Mouse (Mus musculus) embryonic facial prominence, embryonic 13.5 days (tissue): ENCODE data around the gene Ilf2. TPM values are rescaled to one million over a fixed set of nuclear protein-coding genes. Genes with fewer than 3 reads are reported as not detected.

Experiments used
- ATAC-seq: fragments of 200-750 bp; cut with Nextera tagmentation; 2 replicates; pipeline ENCODE4 v1.8.0; 2017; ENCODE audit warnings: low read depth; ENCODE audit not compliant: insufficient number of reproducible peaks, insufficient read depth, low FRiP score, low TSS enrichment
- H3K27ac ChIP-seq: fragments of 300-500 bp; sonication (generic); 2 replicates; pipeline ENCODE4 v1.5.1; 2015; ENCODE audit warnings: moderate library complexity, mild to moderate bottlenecking, inconsistent platforms
- H3K27me3 ChIP-seq: fragments of 300-500 bp; sonication (generic); 2 replicates; pipeline ENCODE4 v1.6.1; 2015; ENCODE audit warnings: mild to moderate bottlenecking, inconsistent platforms
- H3K36me3 ChIP-seq: fragments of 300-500 bp; sonication (generic); 2 replicates; pipeline ENCODE4 v1.6.1; 2015; ENCODE audit warnings: mild to moderate bottlenecking, inconsistent platforms
- H3K4me1 ChIP-seq: fragments of 300-500 bp; sonication (generic); 2 replicates; pipeline ENCODE4 v1.6.1; 2015; ENCODE audit warnings: inconsistent platforms
- H3K4me2 ChIP-seq: fragments of 300-500 bp; sonication (generic); 2 replicates; pipeline ENCODE4 v1.6.1; 2015; ENCODE audit warnings: moderate library complexity, mild to moderate bottlenecking, inconsistent platforms
- H3K4me3 ChIP-seq: fragments of 300-500 bp; sonication (generic); 2 replicates; pipeline ENCODE4 v1.5.1; 2015; ENCODE audit warnings: mild to moderate bottlenecking, inconsistent platforms
- H3K9ac ChIP-seq: fragments of 300-500 bp; sonication (generic); 2 replicates; pipeline ENCODE4 v1.6.1; 2015; ENCODE audit warnings: mild to moderate bottlenecking, inconsistent platforms
- H3K9me3 ChIP-seq: fragments of 300-500 bp; sonication (generic); 2 replicates; pipeline ENCODE4 v1.6.1; 2016; ENCODE audit warnings: inconsistent platforms
- WGBS: fragments of 180-500 bp; shearing (Covaris S2); methylation state at CpG from one replicate; pipeline ENCODE4 v1.1.7; 2015; ENCODE audit warnings: mixed read lengths; 5-methylcytosine and 5-hydroxymethylcytosine counted together
- polyA plus RNA-seq: library from polyadenylated mRNA; unstranded; fragments of >200 nt; fragmentation: Nextera tagmentation; extraction: Ambion mirVana; gene quantifications from 2 replicates; pipeline ENCODE4 v1.2.1, GENCODE M21; 2015

Ilf2 gene
- polyA plus RNA-seq, 1 experiment from 2014 or later: 286 TPM

- Histone ChIP-seq H3K4me2 (no peak overlapping the region), H3K4me3 (no peak overlapping the region), H3K27ac (no peak overlapping the region), H3K4me1 (peaks cover 6% of the 10 kb centered on the region; the same call in 1 of the 2 replicates), H3K9me3 (no peaks in the 10 kb centered on the region), H3K27me3 (no peaks in the 10 kb centered on the region), H3K36me3 (no peaks in the 10 kb centered on the region), H3K9ac (no peak overlapping the region)
- WGBS: 55% methylated on average over 1 of the region's 1 CpGs
- ATAC-seq: no peak
Observed at GRCm38 (mm10) chr3:90535446-90535845, 59.5 kb downstream of the Ilf2 start.

- Histone ChIP-seq H3K9me3 (no peaks in the 10 kb centered on the region), H3K4me2 (peak within 1 kb of the TSS; percentile 27), H3K36me3 (no peaks in the 10 kb centered on the region), H3K4me1 (peaks cover 17% of the 10 kb centered on the region), H3K4me3 (0 out of 2 replicates have a peak within 1 kb of the TSS, but pooled peaks have one; percentile 1), H3K27me3 (no peaks in the 10 kb centered on the region), H3K9ac (peak within 1 kb of the TSS; percentile 40; the same call in 1 of the 2 replicates), H3K27ac (peak within 1 kb of the TSS; percentile 52)
- WGBS: 41% methylated on average over 10 of the region's 10 CpGs
- ATAC-seq: no peak
Observed at GRCm38 (mm10) chr3:90537141-90537904, 61.4 kb downstream of the Ilf2 start, which contains the start of gene S100a16. Gene S100a16 (plus strand): TSS chr3:90537254.

- Histone ChIP-seq H3K9ac (peak overlapping the region; percentile 40; the same call in 1 of the 2 replicates), H3K4me3 (0 out of 2 replicates have a peak overlapping the region, but pooled peaks have one; percentile 1), H3K4me2 (peak overlapping the region; percentile 27), H3K4me1 (peaks cover 17% of the 10 kb centered on the region), H3K27me3 (no peaks in the 10 kb centered on the region), H3K27ac (peak overlapping the region; percentile 52), H3K9me3 (no peaks in the 10 kb centered on the region), H3K36me3 (no peaks in the 10 kb centered on the region)
- 62% methylated on average over 5 of the region's 5 CpGs for WGBS
- ATAC-seq: no peak; the same call in 1 of the 2 replicates
Observed at GRCm38 (mm10) chr3:90537905-90538296, 62.0 kb downstream of the Ilf2 start.

Other genes starting within 250 kb of the Ilf2 start
- gene Jtb, start 244.5 kb upstream of the Ilf2 start, polyA plus RNA-seq: 107 and 113 TPM in 2 replicates
- 8.9 and 9.1 TPM in 2 replicates for gene Creb3l4, start 232.6 kb upstream of the Ilf2 start, polyA plus RNA-seq
- 86.2 and 92.6 TPM in 2 replicates for gene Slc39a1, start 228.0 kb upstream of the Ilf2 start, polyA plus RNA-seq
- 25.9 and 26.9 TPM in 2 replicates for gene Crtc2, start 222.0 kb upstream of the Ilf2 start, polyA plus RNA-seq
- 4.9 and 5.6 TPM in 2 replicates for gene Dennd4b, start 210.9 kb upstream of the Ilf2 start, polyA plus RNA-seq
- 19.0 and 24.5 TPM in 2 replicates for gene Gatad2b, start 182.9 kb upstream of the Ilf2 start, polyA plus RNA-seq
- 39.6 and 44.3 TPM in 2 replicates for gene Slc27a3, start 86.2 kb upstream of the Ilf2 start, polyA plus RNA-seq
- 31.0 and 31.1 TPM in 2 replicates for gene Ints3, start 42.5 kb upstream of the Ilf2 start, polyA plus RNA-seq
- gene Npr1, start 10.3 kb upstream of the Ilf2 start, polyA plus RNA-seq: 2.8 and 5.0 TPM in 2 replicates
- 85.5 and 100 TPM in 2 replicates for gene Snapin, start 14.9 kb downstream of the Ilf2 start, polyA plus RNA-seq
- 187 and 195 TPM in 2 replicates for gene Chtop, start 33.4 kb downstream of the Ilf2 start, polyA plus RNA-seq
- gene S100a1, start 38.3 kb downstream of the Ilf2 start, polyA plus RNA-seq: 13.5 and 16.5 TPM in 2 replicates
- gene S100a13, start 38.3 kb downstream of the Ilf2 start, polyA plus RNA-seq: 24.2 and 26.7 TPM in 2 replicates
- 22.7 and 25.5 TPM in 2 replicates for gene S100a14, start 50.7 kb downstream of the Ilf2 start, polyA plus RNA-seq
- gene S100a16, start 61.1 kb downstream of the Ilf2 start, polyA plus RNA-seq: 95.0 and 96.5 TPM in 2 replicates
- gene S100a3, start 84.5 kb downstream of the Ilf2 start, polyA plus RNA-seq: 0.44 and 0.62 TPM in 2 replicates
- not detected in 2 replicates for gene S100a2, start 114.1 kb downstream of the Ilf2 start, polyA plus RNA-seq
- not detected in 2 replicates for gene Gm42674, start 125.8 kb downstream of the Ilf2 start, polyA plus RNA-seq
- gene S100a4, start 127.6 kb downstream of the Ilf2 start, polyA plus RNA-seq: 18.8 and 19.2 TPM in 2 replicates
- not detected in 2 replicates for gene S100a5, start 132.4 kb downstream of the Ilf2 start, polyA plus RNA-seq
- gene S100a6, start 136.8 kb downstream of the Ilf2 start, polyA plus RNA-seq: 89.9 and 97.9 TPM in 2 replicates
- 0.41 TPM in 1 of 2 replicates, not detected in the other for gene S100a7a, start 177.9 kb downstream of the Ilf2 start, polyA plus RNA-seq
- 5.9 and 15.4 TPM in 2 replicates for gene S100a8, start 192.9 kb downstream of the Ilf2 start, polyA plus RNA-seq
- 4.0 and 13.4 TPM in 2 replicates for gene S100a9, start 219.6 kb downstream of the Ilf2 start, polyA plus RNA-seq